Mouse (Mus musculus) ES-Bruce4 (cell line): ENCODE measurements around the gene Abca14.

Experiments used
- EP300 ChIP-seq: IDR thresholded peaks from 2 replicates; pipeline ENCODE4 v1.6.1; 2011; ENCODE audit warnings: low read depth, low read length; ENCODE audit not compliant: insufficient read depth
- POLR2A ChIP-seq: IDR thresholded peaks from one replicate; pipeline ENCODE4 v1.8.1; 2011; ENCODE audit warnings: low read length; ENCODE audit not compliant: insufficient read depth

DNA sequence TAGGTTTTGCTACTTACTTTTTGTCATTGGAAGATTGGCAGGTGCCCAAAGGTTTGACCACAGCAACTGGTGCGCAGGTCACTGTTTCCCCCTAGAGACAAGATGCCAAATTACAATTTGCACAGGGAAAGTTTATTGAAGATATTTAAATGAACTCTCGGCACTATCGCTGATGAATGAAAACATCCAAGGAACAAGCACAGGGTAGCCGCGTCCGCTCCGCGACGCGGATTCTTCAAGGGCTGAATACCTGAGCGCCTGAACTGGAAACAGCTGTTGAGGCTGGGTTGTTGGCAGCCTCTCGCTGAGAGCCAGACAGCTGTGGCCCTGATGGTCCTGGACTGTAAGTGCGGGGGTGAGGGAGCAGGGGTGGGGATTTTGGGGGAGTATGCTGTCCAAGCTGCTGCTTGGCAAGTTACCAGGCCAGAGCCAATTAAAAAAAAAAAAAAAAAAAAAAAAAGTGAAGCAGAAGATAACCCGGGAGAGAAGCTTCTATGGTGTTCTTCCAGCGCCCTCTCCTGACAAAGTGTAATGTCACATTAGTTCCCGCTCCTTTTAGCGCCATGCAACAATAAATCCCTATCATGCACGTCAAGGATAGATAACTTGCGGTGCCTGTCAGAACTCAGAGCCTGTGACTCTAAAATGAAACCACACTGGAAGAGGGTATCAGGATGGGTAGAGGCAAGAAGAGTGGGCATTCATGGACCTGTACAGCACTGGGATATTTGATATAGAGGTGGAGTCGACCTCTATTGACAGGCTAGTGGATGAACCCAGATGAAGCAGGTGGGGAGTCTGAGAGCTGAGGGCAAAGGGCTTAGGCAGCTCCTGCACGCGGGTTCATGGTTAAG lies 123.7 kb downstream of the Abca14 start:
- TF ChIP-seq POLR2A (no peak), EP300 (no peak)
